Mouse (Mus musculus) C2C12 (cell line): Measurements from ENCODE around the gene Glb1l.

Experiments
- CTCF ChIP-seq: IDR thresholded peaks from one replicate; pipeline ENCODE4 v1.5.1; 2011; ENCODE audit not compliant: control insufficient read depth, insufficient read depth, insufficient read length
- MAX ChIP-seq: IDR thresholded peaks from one replicate; pipeline ENCODE4 v1.6.1; 2011; ENCODE audit warnings: mild to moderate bottlenecking, control low read depth
- MYOD1 ChIP-seq: IDR thresholded peaks from one replicate; pipeline ENCODE4 v1.6.1; 2011; ENCODE audit warnings: low read depth; ENCODE audit not compliant: control insufficient read depth, insufficient read length
- MYOG ChIP-seq: IDR thresholded peaks from one replicate; pipeline ENCODE4 v1.6.1; 2011; ENCODE audit not compliant: control insufficient read depth, insufficient read length; ENCODE audit errors: extremely low read depth
- USF1 ChIP-seq: IDR thresholded peaks from one replicate; pipeline ENCODE4 v1.6.1; 2011; ENCODE audit warnings: low read depth, mild to moderate bottlenecking, control low read depth, moderate library complexity

- TF ChIP-seq CTCF = no peak
- TF ChIP-seq MYOD1 = no peak
- TF ChIP-seq MAX = no peak
- no peak for TF ChIP-seq MYOG
- no peak for TF ChIP-seq USF1
These were observed 23.5 kb downstream of the Glb1l start for GRCm38 (mm10) chr1:75187126-75187525.
